Mouse (Mus musculus): Measurements from ENCODE around the gene Asb15.

- no peak for TF ChIP-seq CHD2 (IDR thresholded peaks at IDR 0.05; ENCODE audit: low read depth, low read length)
- TF ChIP-seq ZNF384 (IDR thresholded peaks at IDR 0.05; ENCODE audit: low read depth, low read length) = no peak
- TF ChIP-seq ZC3H11A (IDR thresholded peaks at IDR 0.05; ENCODE audit: borderline replicate concordance, low read depth, low read length) = no peak
Observed at GRCm38 (mm10) chr6:24600134-24600533, 72.2 kb downstream of the Asb15 start.
